Mouse (Mus musculus) intestine, embryonic 15.5 days (tissue): Measurements from ENCODE around the gene Pik3cd. TPM values are rescaled to one million over a fixed set of nuclear protein-coding genes. Genes with fewer than 3 reads are reported as not detected.

Source experiments
- ATAC-seq: fragments of 200-750 bp; cut with Nextera tagmentation; 2 replicates; pipeline ENCODE4 v1.8.0; 2017; ENCODE audit warnings: moderate TSS enrichment, moderate library complexity
- H3K27ac ChIP-seq: fragments of 300-500 bp; sonication (generic); 2 replicates; pipeline ENCODE4 v1.5.1; 2015; ENCODE audit warnings: mild to moderate bottlenecking, inconsistent platforms
- H3K27me3 ChIP-seq: fragments of 300-500 bp; sonication (generic); replicated peaks from 2 replicates; pipeline ENCODE4 v1.6.1; 2015; ENCODE audit warnings: inconsistent platforms
- H3K36me3 ChIP-seq: fragments of 300-500 bp; sonication (generic); 2 replicates; pipeline ENCODE4 v1.6.1; 2015; ENCODE audit warnings: inconsistent platforms
- H3K4me1 ChIP-seq: fragments of 300-500 bp; sonication (generic); replicated peaks from 2 replicates; pipeline ENCODE4 v1.6.1; 2015; ENCODE audit warnings: inconsistent platforms
- H3K4me2 ChIP-seq: fragments of 300-500 bp; sonication (generic); replicated peaks from 2 replicates; pipeline ENCODE4 v1.6.1; 2015; ENCODE audit warnings: mild to moderate bottlenecking, inconsistent platforms
- H3K4me3 ChIP-seq: fragments of 300-500 bp; sonication (generic); replicated peaks from 2 replicates; pipeline ENCODE4 v1.5.1; 2015; ENCODE audit warnings: inconsistent platforms
- H3K9ac ChIP-seq: fragments of 300-500 bp; sonication (generic); 2 replicates; pipeline ENCODE4 v1.6.1; 2015; ENCODE audit warnings: inconsistent platforms
- H3K9me3 ChIP-seq: fragments of 300-500 bp; sonication (generic); 2 replicates; pipeline ENCODE4 v1.6.1; 2016; ENCODE audit warnings: inconsistent platforms
- WGBS: fragments of 180-500 bp; shearing (Covaris S2); methylation state at CpG from one replicate; pipeline ENCODE4 v1.1.7; 2015; 5-methylcytosine and 5-hydroxymethylcytosine counted together
- polyA plus RNA-seq: library from polyadenylated mRNA; unstranded; fragments of >200 nt; fragmentation: Nextera tagmentation; extraction: Ambion mirVana; gene quantifications from 2 replicates; pipeline ENCODE4 v1.2.1, GENCODE M21; 2015

Gene Pik3cd
- polyA plus RNA-seq, 1 experiment from 2014 or later: 4.6 TPM

DNA sequence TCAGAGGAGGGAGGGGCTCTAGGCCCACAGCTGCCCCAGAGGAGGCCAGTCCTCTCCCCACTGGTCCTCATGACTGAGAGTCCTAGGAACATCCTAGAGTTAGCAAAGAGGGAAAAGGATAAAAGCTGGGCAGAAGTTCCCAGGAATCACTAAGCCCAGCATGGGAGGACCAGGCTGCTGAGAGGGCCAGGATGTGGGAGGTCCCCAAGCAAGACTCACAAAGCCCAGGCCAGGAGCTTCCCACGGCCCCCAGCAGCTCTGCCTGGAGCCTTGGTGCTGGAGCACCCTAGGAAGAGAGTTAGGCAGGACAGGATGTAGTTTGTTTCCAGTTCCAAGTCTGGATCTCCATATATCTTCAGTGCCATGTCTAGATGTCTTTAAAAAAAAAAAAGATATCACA is 24.4 kb downstream of the Pik3cd start:
- H3K36me3 ChIP-seq: no peaks in the 10 kb centered on the region
- peaks cover 14% of the 10 kb centered on the region for H3K27me3 ChIP-seq
- no peak overlapping the region for H3K27ac ChIP-seq
- peaks cover 10% of the 10 kb centered on the region for H3K4me1 ChIP-seq
- 63% methylated on average over 1 of the region's 1 CpGs for WGBS
- H3K9me3 ChIP-seq: no peaks in the 10 kb centered on the region
- H3K4me3 ChIP-seq: no peak overlapping the region
- no peak for ATAC-seq
- no peak overlapping the region for H3K4me2 ChIP-seq
- no peak overlapping the region for H3K9ac ChIP-seq

DNA sequence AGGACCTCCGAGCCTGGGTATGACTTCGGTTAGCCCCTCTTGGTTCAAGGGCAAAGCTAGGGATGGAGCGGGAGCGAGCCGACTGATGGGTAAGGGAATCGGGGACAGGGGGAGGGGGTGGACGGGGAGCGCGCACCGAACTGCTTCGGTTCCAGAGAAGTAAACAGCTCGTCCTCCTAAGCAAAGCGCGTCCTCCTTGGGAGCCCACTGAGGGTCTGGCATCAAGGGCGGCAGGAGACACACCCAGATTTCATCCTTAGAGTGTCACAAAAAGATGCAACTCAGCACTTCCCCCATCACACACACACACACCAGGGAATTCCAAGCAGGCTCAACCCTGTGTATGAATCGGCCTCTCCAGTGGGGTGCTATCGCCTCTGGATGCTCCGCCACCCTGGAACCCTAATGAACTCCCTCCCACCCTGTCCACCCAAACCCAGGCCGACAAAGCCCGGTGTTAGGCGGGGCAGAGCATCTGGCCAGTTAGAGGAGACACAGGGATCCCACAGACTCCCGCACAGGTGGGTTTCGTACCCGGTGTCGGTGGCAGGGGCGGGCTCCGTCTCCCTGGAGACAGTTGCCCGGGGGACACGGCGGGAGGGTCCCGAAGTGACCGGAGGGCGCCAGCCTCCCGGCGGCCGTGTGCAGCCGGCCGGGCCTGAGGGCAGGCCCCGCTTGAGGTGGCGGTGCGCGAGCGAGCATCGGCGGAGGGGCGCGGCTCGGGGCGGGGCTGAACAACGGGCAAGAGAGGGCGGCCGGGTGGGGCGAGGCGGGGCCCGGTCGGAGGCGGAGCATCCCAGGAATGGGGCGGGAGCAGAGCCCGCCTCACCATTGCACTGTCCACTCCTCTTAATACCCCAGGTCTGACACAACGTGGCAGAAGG is 26.8 kb downstream of the Pik3cd start:
- peak; percentile 95 for ATAC-seq
- Histone ChIP-seq H3K27ac (no peak overlapping the region), H3K9me3 (no peaks in the 10 kb centered on the region), H3K4me3 (peak overlapping the region; percentile 61), H3K27me3 (peaks cover 14% of the 10 kb centered on the region), H3K36me3 (no peaks in the 10 kb centered on the region), H3K4me1 (peaks cover 10% of the 10 kb centered on the region), H3K9ac (peak overlapping the region; percentile 42), H3K4me2 (peak overlapping the region; percentile 98)
- 3% methylated on average over 60 of the region's 60 CpGs for WGBS

DNA sequence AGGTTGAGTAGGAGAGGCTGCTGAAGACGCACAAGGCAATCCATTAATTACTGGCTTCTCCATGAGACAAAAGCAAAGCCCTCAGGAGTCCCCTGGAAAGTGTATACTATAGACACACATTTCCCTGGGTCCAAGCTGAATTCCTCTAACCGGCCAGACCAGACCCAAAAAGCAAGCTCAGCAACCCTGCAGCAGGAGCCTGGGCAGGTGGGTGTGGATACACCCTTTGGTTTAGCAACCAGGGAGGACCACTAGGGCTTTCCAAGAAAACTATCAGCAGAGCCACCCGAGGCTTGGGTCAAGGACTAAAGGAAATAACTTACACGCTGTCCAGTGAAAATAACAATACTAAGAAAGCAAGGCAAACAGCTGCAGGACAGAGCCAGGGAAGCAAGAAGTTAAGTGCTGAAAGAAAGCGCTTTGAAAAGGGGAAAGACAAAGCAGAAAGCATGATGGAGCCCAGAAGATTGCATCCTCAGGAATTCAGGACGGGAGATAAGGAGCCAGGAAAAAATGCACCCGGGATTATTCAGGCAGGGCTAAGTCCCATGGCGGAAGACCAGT is 27.5 kb downstream of the Pik3cd start:
- H3K9ac ChIP-seq: peak overlapping the region; percentile 42; the same call in 1 of the 2 replicates

DNA sequence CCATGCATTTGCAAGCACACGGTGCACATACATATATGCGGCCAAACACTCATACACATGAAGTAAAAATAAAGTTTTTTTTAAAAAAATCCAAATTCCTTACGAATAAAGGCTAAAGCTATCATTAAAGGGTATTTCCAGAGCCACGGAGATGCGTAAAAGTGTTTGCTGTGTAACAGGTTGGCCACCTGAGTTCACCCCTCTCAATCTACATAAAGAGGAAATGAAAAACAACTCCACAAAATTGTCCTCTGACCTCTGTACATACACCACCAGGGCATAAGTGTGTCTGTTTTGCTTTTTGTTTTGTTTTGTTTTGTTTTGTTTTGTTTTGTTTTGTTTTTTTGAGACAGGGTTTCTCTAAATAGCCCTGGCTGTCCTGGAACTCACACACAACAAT is 29.6 kb downstream of the Pik3cd start:
- H3K4me2 ChIP-seq: no peak overlapping the region
- no peak overlapping the region for H3K27ac ChIP-seq
- 93% methylated on average over 5 of the region's 5 CpGs for WGBS
- H3K9ac ChIP-seq: no peak overlapping the region
- no peaks in the 10 kb centered on the region for H3K9me3 ChIP-seq
- H3K4me1 ChIP-seq: peaks cover 10% of the 10 kb centered on the region
- no peak for ATAC-seq
- H3K4me3 ChIP-seq: no peak overlapping the region
- H3K27me3 ChIP-seq: peaks cover 14% of the 10 kb centered on the region
- H3K36me3 ChIP-seq: no peaks in the 10 kb centered on the region

More for the DNA sequence above, 27.5 kb downstream of the Pik3cd start:
- Histone ChIP-seq H3K4me2 (peak overlapping the region; percentile 98), H3K9me3 (no peaks in the 10 kb centered on the region), H3K4me1 (peaks cover 10% of the 10 kb centered on the region), H3K27ac (no peak overlapping the region), H3K4me3 (peak overlapping the region; percentile 61), H3K36me3 (no peaks in the 10 kb centered on the region), H3K27me3 (peaks cover 14% of the 10 kb centered on the region)
- WGBS: 15% methylated on average over 8 of the region's 8 CpGs
- no peak for ATAC-seq

GRCm38 (mm10) chr4:149671175-149671574 is 31.2 kb downstream of the Pik3cd start:
- Histone ChIP-seq H3K27ac (no peak overlapping the region), H3K4me3 (no peak overlapping the region), H3K9me3 (no peaks in the 10 kb centered on the region), H3K4me1 (peaks cover 10% of the 10 kb centered on the region), H3K9ac (no peak overlapping the region), H3K4me2 (no peak overlapping the region), H3K36me3 (no peaks in the 10 kb centered on the region), H3K27me3 (peaks cover 14% of the 10 kb centered on the region)
- ATAC-seq: no peak
- 98% methylated on average over 6 of the region's 6 CpGs for WGBS

- Histone ChIP-seq H3K36me3 (no peaks in the 10 kb centered on the region), H3K27ac (no peak overlapping the region), H3K4me3 (no peak overlapping the region), H3K4me1 (no peaks in the 10 kb centered on the region), H3K27me3 (no peaks in the 10 kb centered on the region), H3K9me3 (no peaks in the 10 kb centered on the region), H3K9ac (no peak overlapping the region), H3K4me2 (no peak overlapping the region)
- WGBS: 85% methylated on average over 6 of the region's 6 CpGs
- ATAC-seq: no peak
Observed at GRCm38 (mm10) chr4:149665692-149666090, 36.7 kb downstream of the Pik3cd start.

- H3K9me3 ChIP-seq: no peaks in the 10 kb centered on the region
- H3K4me3 ChIP-seq: no peak overlapping the region
- WGBS: 76% methylated on average over 6 of the region's 6 CpGs
- no peaks in the 10 kb centered on the region for H3K27me3 ChIP-seq
- no peak overlapping the region for H3K4me2 ChIP-seq
- ATAC-seq: no peak
- no peak overlapping the region for H3K9ac ChIP-seq
- no peaks in the 10 kb centered on the region for H3K4me1 ChIP-seq
- H3K27ac ChIP-seq: no peak overlapping the region
- no peaks in the 10 kb centered on the region for H3K36me3 ChIP-seq
Observed at GRCm38 (mm10) chr4:149665016-149665691, 37.2 kb downstream of the Pik3cd start.

- Histone ChIP-seq H3K36me3 (no peaks in the 10 kb centered on the region), H3K4me3 (no peak overlapping the region), H3K9me3 (no peaks in the 10 kb centered on the region), H3K27me3 (no peaks in the 10 kb centered on the region), H3K4me1 (no peaks in the 10 kb centered on the region), H3K4me2 (no peak overlapping the region), H3K9ac (no peak overlapping the region), H3K27ac (no peak overlapping the region)
- 72% methylated on average over 7 of the region's 7 CpGs for WGBS
- no peak for ATAC-seq
Observed at GRCm38 (mm10) chr4:149663849-149664503, 38.4 kb downstream of the Pik3cd start.

- Histone ChIP-seq H3K4me2 (no peak overlapping the region), H3K27ac (no peak overlapping the region), H3K4me1 (no peaks in the 10 kb centered on the region), H3K27me3 (no peaks in the 10 kb centered on the region), H3K4me3 (no peak overlapping the region), H3K9me3 (no peaks in the 10 kb centered on the region), H3K36me3 (no peaks in the 10 kb centered on the region), H3K9ac (no peak overlapping the region)
- WGBS: 84% methylated on average over 14 of the region's 14 CpGs
- ATAC-seq: no peak
Observed at GRCm38 (mm10) chr4:149661967-149662589, 40.3 kb downstream of the Pik3cd start.

DNA sequence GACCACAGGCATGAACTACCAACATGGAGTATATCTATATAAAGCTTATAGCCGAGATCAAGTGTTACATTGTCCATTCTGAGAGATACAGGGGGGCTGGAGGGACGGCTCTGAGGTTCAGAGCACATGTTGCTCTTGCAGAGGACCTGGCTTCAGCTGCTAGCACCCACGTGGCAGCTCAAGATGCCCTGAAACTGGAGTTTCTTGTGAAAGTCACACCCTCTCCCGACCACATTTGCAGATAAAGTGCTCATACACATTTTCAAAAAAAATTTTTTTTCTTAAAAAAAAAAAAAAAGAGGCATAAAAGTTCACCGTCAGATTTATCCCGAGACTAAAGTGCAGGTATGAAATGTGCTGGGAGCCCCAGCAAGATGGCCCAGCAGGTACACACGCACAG is 41.8 kb downstream of the Pik3cd start:
- Histone ChIP-seq H3K9me3 (no peaks in the 10 kb centered on the region), H3K9ac (no peak overlapping the region), H3K27ac (no peak overlapping the region), H3K4me1 (no peaks in the 10 kb centered on the region), H3K4me2 (no peak overlapping the region), H3K27me3 (no peaks in the 10 kb centered on the region), H3K4me3 (no peak overlapping the region), H3K36me3 (no peaks in the 10 kb centered on the region)
- WGBS: 88% methylated on average over 7 of the region's 7 CpGs
- ATAC-seq: no peak

- Histone ChIP-seq H3K4me1 (no peaks in the 10 kb centered on the region), H3K27ac (no peak overlapping the region), H3K9me3 (no peaks in the 10 kb centered on the region), H3K4me3 (no peak overlapping the region), H3K27me3 (no peaks in the 10 kb centered on the region), H3K4me2 (no peak overlapping the region), H3K36me3 (no peaks in the 10 kb centered on the region), H3K9ac (no peak overlapping the region)
- WGBS: 68% methylated on average over 25 of the region's 25 CpGs
- ATAC-seq: no peak
Observed at GRCm38 (mm10) chr4:149659495-149660116, 42.8 kb downstream of the Pik3cd start.
